In the genomic region with DNA sequence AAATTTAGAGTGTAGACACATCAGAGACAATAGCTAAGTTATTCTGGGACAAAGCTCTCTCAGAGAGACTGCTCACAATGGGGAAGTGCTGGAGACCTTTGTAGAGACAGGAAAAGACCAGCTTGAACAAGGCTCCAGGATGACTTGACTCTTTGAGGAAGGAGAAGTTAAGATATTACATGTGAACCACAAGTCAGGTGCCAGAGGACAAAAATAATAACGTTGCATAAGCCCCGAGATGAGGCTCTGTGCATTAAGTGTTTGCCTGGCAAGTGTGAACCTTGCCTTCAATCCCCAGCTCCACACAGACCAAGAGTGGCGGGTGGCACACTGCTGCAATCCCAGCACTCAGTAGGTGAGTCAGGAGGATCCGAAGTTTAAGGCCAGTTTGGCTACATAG, we compare ENCODE assay signal across 18 mouse cellular contexts. TPM values are rescaled to one million over a fixed set of nuclear protein-coding genes. Genes with fewer than 3 reads are reported as not detected.
DNase-seq lines count a peak whose midpoint lies in the region; ATAC-seq lines count a peak whose summit lies in the region.
"Had no signal": no experiment of that assay in that cellular context is flagged by ENCODE, and none has a peak within 500 bp of the region (broad histone marks: within the 10 kb centered on the region; RNA-seq: fewer than 3 reads in every experiment).

No protein-coding gene starts in this region.

- intact Hi-C loops in gastrocnemius, postnatal 14 days (cut with DNase I; ENCODE audit: low total_unique reads), result loop anchor here (10.0 kb wide), 1 partner anchor 150 kb away; no protein-coding TSS in a partner anchor

- no peak for ATAC-seq in liver, embryonic 15.5 days (ENCODE audit: insufficient read depth)
- ATAC-seq: forebrain, embryonic 14.5 days; hindbrain, postnatal 0 days had no signal

- no peaks in the 10 kb centered on the region for H3K9me3 ChIP-seq in liver, embryonic 15.5 days (replicated peaks)
- H3K9me3 ChIP-seq: embryonic facial prominence, embryonic 15.5 days; heart, embryonic 15.5 days; limb, embryonic 13.5 days; midbrain, embryonic 10.5 days had no signal

- H3K27me3 ChIP-seq in liver, embryonic 15.5 days, result no peaks in the 10 kb centered on the region
- H3K27me3 ChIP-seq in splenic B cell, adult 2 months (ENCODE audit: control insufficient read depth, insufficient read depth, low read length, poor library complexity, severe bottlenecking), result no peaks in the 10 kb centered on the region

- no peak overlapping the region for H3K4me2 ChIP-seq in liver, embryonic 15.5 days
- H3K4me2 ChIP-seq: embryonic facial prominence, embryonic 15.5 days; heart, embryonic 15.5 days; limb, embryonic 13.5 days had no signal

- 44% methylated on average over 4 of the region's 4 CpGs for WGBS in liver, embryonic 15.5 days (ENCODE audit: insufficient replicate concordance)

- H3K9ac ChIP-seq in liver, embryonic 15.5 days, result no peak overlapping the region
- H3K9ac ChIP-seq: embryonic facial prominence, embryonic 15.5 days; heart, embryonic 15.5 days; limb, embryonic 13.5 days had no signal

- no peaks in the 10 kb centered on the region for H3K36me3 ChIP-seq in liver, embryonic 15.5 days (replicated peaks)
- no peaks in the 10 kb centered on the region for H3K36me3 ChIP-seq in splenic B cell, adult 2 months (ENCODE audit: control insufficient read depth, insufficient read depth, low read length, poor library complexity, severe bottlenecking)
- H3K36me3 ChIP-seq: embryonic facial prominence, embryonic 15.5 days; heart, embryonic 15.5 days; limb, embryonic 13.5 days; midbrain, embryonic 10.5 days had no signal

- no peak overlapping the region for H3K4me3 ChIP-seq in liver, embryonic 15.5 days (replicated peaks)
- H3K4me3 ChIP-seq: embryonic facial prominence, embryonic 15.5 days; gastrocnemius, adult 2 months; heart, embryonic 15.5 days; limb, embryonic 13.5 days; midbrain, embryonic 10.5 days had no signal

- peak; percentile 41 to 64 for DNase-seq in spleen, postnatal 36 days (ENCODE audit: low spot score in 2 of 2)
- DNase-seq in spleen, postnatal 14 days (ENCODE audit: low spot score in 2 of 2), result no peak
- DNase-seq in brain, adult 2 months (ENCODE audit: low read depth, low spot score), result peak; percentile 26
- DNase-seq in splenic B cell, adult 2 months (ENCODE audit: low read depth, low spot score), result peak; percentile 69
- no peak for DNase-seq in gastrocnemius, postnatal 14 days
- no peak for DNase-seq in adrenal gland, adult 18-20 months (ENCODE audit: low spot score in 2 of 2)
- DNase-seq: cerebellum, postnatal 25 days; gastrocnemius, adult 2 months had no signal

- H3K27ac ChIP-seq in liver, embryonic 15.5 days (replicated peaks), result peak overlapping the region; percentile 99
- H3K27ac ChIP-seq: embryonic facial prominence, embryonic 15.5 days; gastrocnemius, adult 2 months; heart, embryonic 15.5 days; hindbrain, postnatal 0 days; limb, embryonic 13.5 days; midbrain, embryonic 10.5 days had no signal

- H3K4me1 ChIP-seq in liver, embryonic 15.5 days (replicated peaks), result peaks cover 69% of the 10 kb centered on the region
- H3K4me1 ChIP-seq: limb, embryonic 13.5 days had no signal

RNA-seq across cellular contexts. Expression of a gene that starts 18.0 kb away (rescaled TPM):
- 86.9 and 90.8 TPM in 2 replicates for polyA plus RNA-seq in liver, embryonic 15.5 days (2015; fragmentation: Nextera tagmentation; extraction: Ambion mirVana)
- 10 to 100 TPM; 14.6 to 15.2 TPM for total RNA-seq in gastrocnemius, postnatal 14 days (2021)
- 100 to 1,000 TPM in 1 of 2 experiments, 10 to 100 TPM in 1; 99.5 to 102 TPM for total RNA-seq in adrenal gland, adult 18-20 months (2021)

RNA-seq across cellular contexts. Expression of a gene that starts 36.9 kb away (rescaled TPM):
- 0.31 TPM in 1 of 2 replicates, not detected in the other for polyA plus RNA-seq in liver, embryonic 15.5 days (2015; fragmentation: Nextera tagmentation; extraction: Ambion mirVana)
- not detected for total RNA-seq in gastrocnemius, postnatal 14 days (2021)
- not detected for total RNA-seq in adrenal gland, adult 18-20 months (2021)
- total RNA-seq: hindbrain, postnatal 0 days; layer of hippocampus, postnatal 25 days had no signal
- polyA plus RNA-seq: embryonic facial prominence, embryonic 15.5 days; forebrain, embryonic 14.5 days; heart, embryonic 15.5 days; hindbrain, postnatal 0 days; kidney, embryonic 14.5 days; limb, embryonic 13.5 days; midbrain, embryonic 10.5 days; thymus, postnatal 0 days had no signal

RNA-seq across cellular contexts. Expression of a gene that starts 51.4 kb away (rescaled TPM):
- 29.9 and 34.7 TPM in 2 replicates for polyA plus RNA-seq in liver, embryonic 15.5 days (2015; fragmentation: Nextera tagmentation; extraction: Ambion mirVana)
- 10 to 100 TPM in 1 of 2 experiments, 1 to 10 TPM in 1; 9.0 to 10.1 TPM for total RNA-seq in gastrocnemius, postnatal 14 days (2021)
- total RNA-seq in adrenal gland, adult 18-20 months (2021), result 100 to 1,000 TPM; 176 to 268 TPM

Comparison
In these comparisons a context has a peak if more than half of its experiments do, and no peak if none do; other contexts are left out.
1. DNase-seq: peak in spleen, postnatal 36 days (2 of 2), brain, adult 2 months (single experiment) and splenic B cell, adult 2 months (single experiment); none in spleen, postnatal 14 days (0 of 2), gastrocnemius, postnatal 14 days (single experiment) and adrenal gland, adult 18-20 months (0 of 2).
2. RNA of a gene that starts 18.0 kb away (total RNA-seq): 99.5 to 102 TPM in adrenal gland, adult 18-20 months; 14.6 to 15.2 TPM in gastrocnemius, postnatal 14 days; every median in the first group is over 4 times any median in the second.
3. RNA of a gene that starts 51.4 kb away (total RNA-seq): 176 to 268 TPM in adrenal gland, adult 18-20 months; 9.0 to 10.1 TPM in gastrocnemius, postnatal 14 days; every median in the first group is over 10 times any median in the second.